Mouse (Mus musculus) layer of hippocampus, adult 2 months (tissue): ENCODE measurements around the gene Fam71e2. TPM values are rescaled to one million over a fixed set of nuclear protein-coding genes. Genes with fewer than 3 reads are reported as not detected.
"Not testable (repeated sequence)": the region's sequence is repeated elsewhere in the genome, so short reads cannot be mapped to it uniquely, and the experiment has no call there.

Experiments
- DNase-seq, 2 experiments: peaks; one replicate each; pipeline ENCODE4 v3.0.0; 2022; ENCODE audit warnings: low spot score in 2 of 2
- H3K27ac ChIP-seq: fragments of 200-600 bp; 2 replicates; pipeline ENCODE4 v1.8.1; 2022
- H3K4me3 ChIP-seq: fragments of 200-600 bp; 2 replicates; pipeline ENCODE4 v1.8.1; 2022; ENCODE audit warnings: mild to moderate bottlenecking
- CTCF ChIP-seq: fragments of 200-600 bp; conservative IDR thresholded peaks from 2 replicates; pipeline ENCODE4 v1.8.1; 2022; ENCODE audit warnings: antibody characterized with exemption, mild to moderate bottlenecking, moderate library complexity
- long read RNA-seq, 2 experiments: library from polyadenylated mRNA; stranded (forward); transcript quantifications; one replicate each; pipeline ENCODE4 v2.0.0; 2021; ENCODE audit warnings: borderline mapping rate in 2 of 2
- total RNA-seq, 2 experiments: library from RNA; stranded (reverse); gene quantifications; 2 replicates each; pipeline ENCODE4 v1.2.3; 2021

The Fam71e2 gene
- not detected for total RNA-seq
- long read RNA-seq, experiment 1: 0 reads
- long read RNA-seq, experiment 2: 0 reads

DNA sequence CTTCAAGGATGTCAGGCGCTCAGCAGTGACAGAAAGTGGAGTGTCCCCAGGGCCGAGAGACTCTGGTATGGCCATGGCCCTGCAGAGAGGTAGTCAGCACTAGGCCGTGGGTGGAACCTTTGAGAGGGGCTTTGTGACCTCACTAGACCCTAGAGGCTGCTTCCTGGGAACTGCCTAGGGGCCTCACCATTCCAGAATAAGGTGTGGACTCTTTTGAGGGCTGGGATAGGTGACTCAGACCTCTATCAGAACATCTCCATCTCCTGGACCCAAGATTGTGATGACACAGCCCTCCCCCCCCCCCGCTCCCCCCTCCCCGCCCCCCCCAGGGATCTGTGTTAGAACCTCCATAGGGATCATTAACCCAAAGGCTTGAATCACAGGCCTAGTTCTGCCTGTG is at the start of gene Fam71e2:
Gene Fam71e2, minus strand, starts transcription at position 101 of the 400 bp plus-strand sequence.
- no peak within 1 kb of the TSS for H3K4me3 ChIP-seq
- TF ChIP-seq CTCF: no peak
- no peak for DNase-seq
- no peak within 1 kb of the TSS for H3K27ac ChIP-seq

GRCm38 (mm10) chr7:4816559-4816958 is 45.5 kb upstream of the Fam71e2 start:
- no peak for TF ChIP-seq CTCF
- Histone ChIP-seq H3K4me3 (no peak overlapping the region), H3K27ac (no peak overlapping the region)
- DNase-seq: no peak

DNA sequence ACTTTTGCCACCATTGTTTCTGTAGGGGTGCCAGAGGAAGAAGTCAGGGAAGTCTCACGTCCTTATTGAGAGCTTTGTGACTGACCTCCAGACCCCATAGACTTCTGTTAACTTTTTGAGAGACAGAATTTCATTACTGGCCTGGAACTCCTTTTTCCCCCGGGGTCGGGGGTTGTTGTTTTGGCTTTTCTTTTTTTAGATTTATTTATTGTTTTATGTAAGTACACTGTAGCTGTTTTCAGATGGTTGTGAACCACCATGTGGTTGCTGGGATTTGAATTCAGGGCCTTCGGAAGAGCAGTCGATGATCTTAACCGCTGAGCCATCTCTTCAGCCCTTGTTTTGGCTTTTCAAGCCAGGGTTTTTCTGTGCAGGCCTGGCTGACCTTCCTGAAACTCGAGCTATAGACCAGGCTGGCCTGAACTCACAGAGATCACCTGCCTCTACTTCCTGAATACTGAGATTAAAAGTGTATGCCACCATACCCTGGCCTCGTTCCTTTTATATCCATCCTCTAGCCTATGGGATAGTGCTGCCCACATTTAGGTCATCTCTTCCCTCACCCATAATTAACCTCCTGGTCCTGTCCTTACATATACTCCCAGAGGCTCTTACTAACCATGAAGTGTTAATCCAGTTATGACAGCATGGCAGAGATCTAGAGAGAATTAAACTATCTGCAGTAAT is 42.1 kb upstream of the Fam71e2 start:
- peak overlapping the region; percentile 97 for H3K4me3 ChIP-seq
- TF ChIP-seq CTCF: no peak
- H3K27ac ChIP-seq: peak overlapping the region; percentile 96
- DNase-seq: no peak

GRCm38 (mm10) chr7:4812303-4813104 is 41.4 kb upstream of the Fam71e2 start, which contains the start of gene Ube2s:
TSS of gene Ube2s (minus strand) at chr7:4812590.
- Histone ChIP-seq H3K27ac (peak within 1 kb of the TSS; percentile 96), H3K4me3 (peak within 1 kb of the TSS; percentile 97)
- TF ChIP-seq CTCF: peak; percentile 36
- peak; percentile 97 to 99 for DNase-seq

GRCm38 (mm10) chr7:4811842-4812302 is 40.8 kb upstream of the Fam71e2 start:
- no peak for TF ChIP-seq CTCF
- Histone ChIP-seq H3K27ac (peak overlapping the region; percentile 96), H3K4me3 (peak overlapping the region; percentile 97)
- DNase-seq: no peak

DNA sequence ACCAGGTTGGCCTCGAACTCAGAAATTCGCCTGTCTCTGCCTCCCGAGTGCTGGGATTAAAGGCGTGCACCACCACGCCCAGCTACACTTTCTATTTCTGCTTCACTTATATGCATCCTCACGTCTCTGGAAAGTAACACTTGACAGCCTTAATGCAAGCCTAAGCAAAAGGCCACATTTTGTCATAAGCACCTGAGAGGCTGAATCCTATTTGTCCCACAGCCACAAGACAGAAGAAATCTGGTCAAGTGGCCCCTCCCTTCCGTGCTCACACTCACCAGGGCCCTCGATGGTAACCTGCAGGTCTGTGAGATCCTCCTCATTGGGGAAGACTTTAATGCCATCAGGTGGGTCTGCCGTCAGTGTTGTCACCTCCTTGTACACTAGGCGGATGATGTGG is 40.0 kb upstream of the Fam71e2 start:
- H3K27ac ChIP-seq, DNase-seq: not testable (repeated sequence)
- H3K4me3 ChIP-seq: peak overlapping the region; percentile 97

GRCm38 (mm10) chr7:4806716-4807115 is 35.6 kb upstream of the Fam71e2 start:
- peak; percentile 81 for TF ChIP-seq CTCF
- DNase-seq: peak; percentile 43 to 53
- H3K27ac ChIP-seq: no peak overlapping the region
- H3K4me3 ChIP-seq: no peak overlapping the region

- no peak for DNase-seq
- Histone ChIP-seq H3K27ac (no peak overlapping the region), H3K4me3 (no peak overlapping the region)
- no peak for TF ChIP-seq CTCF
These were observed 31.1 kb upstream of the Fam71e2 start for GRCm38 (mm10) chr7:4802247-4802646.

DNA sequence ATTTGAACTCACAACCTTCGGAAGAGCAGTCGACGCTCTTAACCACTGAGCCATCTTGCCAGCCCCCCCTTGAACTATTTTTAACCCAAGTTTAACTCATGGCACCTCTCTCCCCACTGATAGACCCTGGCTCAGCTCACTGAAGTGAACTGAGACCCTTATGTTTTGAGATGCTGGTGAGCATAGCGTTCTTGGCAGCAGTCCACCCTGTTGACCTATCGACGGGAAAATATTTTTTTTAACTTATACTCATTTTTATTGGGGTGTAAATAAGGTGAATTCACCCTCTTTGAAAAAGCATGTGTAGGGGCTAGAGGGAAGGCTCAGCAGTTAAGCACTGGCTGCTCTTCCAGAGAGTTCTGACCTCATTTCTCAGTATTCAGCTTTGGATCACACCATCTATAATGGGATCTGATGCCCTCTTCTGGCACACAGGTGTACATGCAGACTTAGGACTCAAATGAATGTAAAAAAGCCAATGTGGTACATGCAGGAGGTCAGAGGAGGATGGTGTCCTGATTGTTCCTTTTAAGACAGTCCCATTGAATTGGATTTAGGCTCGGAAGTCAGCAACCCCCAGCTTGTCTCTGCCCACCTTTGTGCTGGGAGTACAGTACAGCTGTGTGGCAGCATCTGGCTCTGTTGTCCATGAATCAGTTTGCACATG is 24.8 kb upstream of the Fam71e2 start:
- DNase-seq: peak; percentile 26 to 35
- Histone ChIP-seq H3K27ac (no peak overlapping the region), H3K4me3 (no peak overlapping the region)
- peak; percentile 84 for TF ChIP-seq CTCF

GRCm38 (mm10) chr7:4794631-4795168 is 23.6 kb upstream of the Fam71e2 start:
- TF ChIP-seq CTCF: no peak
- DNase-seq: no peak
- no peak overlapping the region for H3K27ac ChIP-seq
- no peak overlapping the region for H3K4me3 ChIP-seq

DNA sequence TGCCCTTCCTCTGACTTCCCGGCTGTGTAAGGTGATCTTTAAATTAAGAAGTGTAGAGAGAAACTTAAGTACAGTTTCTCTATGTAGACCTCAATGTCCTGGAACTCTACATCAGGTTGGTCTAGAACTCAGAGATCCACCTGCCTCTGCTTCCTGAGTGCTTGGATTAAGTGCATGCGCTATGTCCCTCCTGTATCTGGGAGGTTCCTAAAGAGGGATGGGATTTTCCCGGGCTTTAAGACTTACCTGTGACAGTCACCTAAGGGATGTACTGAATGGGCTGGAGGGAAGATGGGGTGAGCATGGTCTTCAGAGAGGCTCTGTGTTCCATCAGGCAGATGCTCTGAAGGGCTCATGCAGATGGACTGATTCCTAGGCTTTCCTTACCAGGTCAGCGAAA is 22.6 kb upstream of the Fam71e2 start:
- peak overlapping the region; percentile 97 for H3K4me3 ChIP-seq
- H3K27ac ChIP-seq: peak overlapping the region; percentile 98
- DNase-seq: no peak
- TF ChIP-seq CTCF: no peak

- H3K4me3 ChIP-seq: peak overlapping the region; percentile 97
- not testable (repeated sequence) for DNase-seq
- peak overlapping the region; percentile 98 for H3K27ac ChIP-seq
These were observed 22.1 kb upstream of the Fam71e2 start for GRCm38 (mm10) chr7:4793248-4793647.
